Mouse (Mus musculus): ENCODE data around the gene Zfp87. TPM values are rescaled to one million over a fixed set of nuclear protein-coding genes. Genes with fewer than 3 reads are reported as not detected.
A peak's percentile ranks its signal among the peaks of the same experiment; 100 is the strongest.

The Zfp87 gene
- polyA plus RNA-seq (2014; fragmentation: Nextera tagmentation; extraction: Ambion mirVana), result 20.5 and 24.3 TPM in 2 replicates

- H3K4me3 ChIP-seq (ENCODE audit: low read depth, low read length), result peak within 1 kb of the TSS; percentile 71
- H3K9ac ChIP-seq, result peak within 1 kb of the TSS; percentile 76
- peak; percentile 99 for DNase-seq
- peak within 1 kb of the TSS; percentile 72 for H3K4me2 ChIP-seq
- H3K36me3 ChIP-seq (ENCODE audit: insufficient read depth), result peaks cover 2% of the 10 kb centered on the region; the same call in 1 of the 2 replicates
- peak within 1 kb of the TSS; percentile 72 for H3K27ac ChIP-seq (ENCODE audit: low read depth)
- no peaks in the 10 kb centered on the region for H3K27me3 ChIP-seq (ENCODE audit: insufficient read depth, low read length)
- no peaks in the 10 kb centered on the region for H3K9me3 ChIP-seq (ENCODE audit: low read depth, low read length)
- under 1% methylated on average over 27 of the region's 27 CpGs for WGBS
- peak; percentile 99 for ATAC-seq (ENCODE audit: insufficient read depth)
- TF ChIP-seq CTCF (IDR thresholded peaks at IDR 0.05; ENCODE audit: low read depth), result 0 out of 2 replicates have a peak, but pooled peaks have one; percentile 4
- peaks cover 7% of the 10 kb centered on the region for H3K4me1 ChIP-seq (ENCODE audit: insufficient read depth)
These were observed at the start of gene Zfp87, which contains the start of gene Gm26965 for GRCm38 (mm10) chr13:67525753-67526410. Gene Zfp87, minus strand, starts transcription at chr13:67526177. Gene Gm26965, minus strand, starts transcription at chr13:67526151.

GRCm38 (mm10) chr13:67572591-67573189 lies 46.7 kb upstream of the Zfp87 start:
- Histone ChIP-seq H3K27me3 (ENCODE audit: insufficient read depth, low read length) (no peaks in the 10 kb centered on the region), H3K36me3 (ENCODE audit: insufficient read depth) (no peaks in the 10 kb centered on the region), H3K4me1 (ENCODE audit: insufficient read depth) (no peaks in the 10 kb centered on the region), H3K9me3 (ENCODE audit: low read depth, low read length) (no peaks in the 10 kb centered on the region), H3K4me3 (ENCODE audit: low read depth, low read length) (no peak overlapping the region), H3K9ac (no peak overlapping the region), H3K4me2 (no peak overlapping the region), H3K27ac (ENCODE audit: low read depth) (no peak overlapping the region)
- ATAC-seq (ENCODE audit: insufficient read depth), result no peak
- no peak for DNase-seq
- 68% methylated on average over 5 of the region's 5 CpGs for WGBS
- TF ChIP-seq CTCF (IDR thresholded peaks at IDR 0.05; ENCODE audit: low read depth), result no peak

- no peaks in the 10 kb centered on the region for H3K36me3 ChIP-seq (ENCODE audit: insufficient read depth)
- no peaks in the 10 kb centered on the region for H3K4me1 ChIP-seq (ENCODE audit: insufficient read depth)
- TF ChIP-seq CTCF (IDR thresholded peaks at IDR 0.05; ENCODE audit: low read depth), result no peak
- ATAC-seq (ENCODE audit: insufficient read depth) (no peak), DNase-seq (no peak)
- H3K4me2 ChIP-seq, result peak within 1 kb of the TSS; percentile 79
- H3K27me3 ChIP-seq (ENCODE audit: insufficient read depth, low read length), result no peaks in the 10 kb centered on the region
- peak within 1 kb of the TSS; percentile 95 for H3K27ac ChIP-seq (ENCODE audit: low read depth)
- H3K9ac ChIP-seq, result peak within 1 kb of the TSS; percentile 88
- no peaks in the 10 kb centered on the region for H3K9me3 ChIP-seq (ENCODE audit: low read depth, low read length)
- 70% methylated on average over 4 of the region's 4 CpGs for WGBS
- peak within 1 kb of the TSS; percentile 87 for H3K4me3 ChIP-seq (ENCODE audit: low read depth, low read length)
These were observed 27.8 kb upstream of the Zfp87 start, which contains the start of gene Zfp748 for GRCm38 (mm10) chr13:67553730-67554129. Gene Zfp748, minus strand, starts transcription at chr13:67553830.

- ATAC-seq (ENCODE audit: insufficient read depth) (peak; percentile 98), DNase-seq (peak; percentile 94)
- Histone ChIP-seq H3K4me2 (peak overlapping the region; percentile 79), H3K27me3 (ENCODE audit: insufficient read depth, low read length) (no peaks in the 10 kb centered on the region), H3K9me3 (ENCODE audit: low read depth, low read length) (no peaks in the 10 kb centered on the region), H3K4me1 (ENCODE audit: insufficient read depth) (no peaks in the 10 kb centered on the region), H3K4me3 (ENCODE audit: low read depth, low read length) (peak overlapping the region; percentile 87), H3K9ac (peak overlapping the region; percentile 88), H3K27ac (ENCODE audit: low read depth) (peak overlapping the region; percentile 95), H3K36me3 (ENCODE audit: insufficient read depth) (no peaks in the 10 kb centered on the region)
- under 1% methylated on average over 44 of the region's 44 CpGs for WGBS
- TF ChIP-seq CTCF (IDR thresholded peaks at IDR 0.05; ENCODE audit: low read depth), result no peak
These were observed 26.7 kb upstream of the Zfp87 start for GRCm38 (mm10) chr13:67552505-67553346.

GRCm38 (mm10) chr13:67545941-67546340 lies 20.0 kb upstream of the Zfp87 start:
- Histone ChIP-seq H3K9ac (no peak overlapping the region), H3K27me3 (ENCODE audit: insufficient read depth, low read length) (no peaks in the 10 kb centered on the region), H3K9me3 (ENCODE audit: low read depth, low read length) (no peaks in the 10 kb centered on the region), H3K27ac (ENCODE audit: low read depth) (no peak overlapping the region), H3K4me2 (no peak overlapping the region), H3K4me1 (ENCODE audit: insufficient read depth) (no peaks in the 10 kb centered on the region), H3K36me3 (ENCODE audit: insufficient read depth) (peaks cover 39% of the 10 kb centered on the region), H3K4me3 (ENCODE audit: low read depth, low read length) (no peak overlapping the region)
- 90% methylated on average over 1 of the region's 1 CpGs for WGBS
- no peak for DNase-seq
- no peak for TF ChIP-seq CTCF (IDR thresholded peaks at IDR 0.05; ENCODE audit: low read depth)
- no peak for ATAC-seq (ENCODE audit: insufficient read depth)

- no peaks in the 10 kb centered on the region for H3K36me3 ChIP-seq (ENCODE audit: insufficient read depth)
- H3K9me3 ChIP-seq (ENCODE audit: low read depth, low read length), result no peaks in the 10 kb centered on the region
- no peak for DNase-seq
- ATAC-seq (ENCODE audit: insufficient read depth), result no peak
- WGBS, result 73% methylated on average over 3 of the region's 3 CpGs
- H3K9ac ChIP-seq, result no peak overlapping the region
- TF ChIP-seq CTCF (IDR thresholded peaks at IDR 0.05; ENCODE audit: low read depth), result no peak
- no peak overlapping the region; the same call in 1 of the 2 replicates for H3K4me2 ChIP-seq
- no peaks in the 10 kb centered on the region for H3K27me3 ChIP-seq (ENCODE audit: insufficient read depth, low read length)
- H3K4me3 ChIP-seq (ENCODE audit: low read depth, low read length), result no peak overlapping the region
- H3K4me1 ChIP-seq (ENCODE audit: insufficient read depth), result peaks cover 7% of the 10 kb centered on the region
- no peak overlapping the region for H3K27ac ChIP-seq (ENCODE audit: low read depth)
These were observed 1.2 kb upstream of the Zfp87 start for GRCm38 (mm10) chr13:67527049-67527730.
